Mouse (Mus musculus) spleen, postnatal 14 days (tissue): ENCODE results near the gene Gpi1.
A peak's percentile ranks its signal among the peaks of the same experiment; 100 is the strongest.
"Not testable (repeated sequence)": the region's sequence is repeated elsewhere in the genome, so short reads cannot be mapped to it uniquely, and the experiment has no call there.

ENCODE experiments used
- DNase-seq, 2 experiments: peaks; one replicate each; pipeline ENCODE4 v3.0.0; 2021 to 2022; ENCODE audit warnings: low spot score in 2 of 2

The Gpi1 gene

GRCm38 (mm10) chr7:34183794-34184193 is 46.3 kb downstream of the Gpi1 start:
- DNase-seq, result no peak

DNA sequence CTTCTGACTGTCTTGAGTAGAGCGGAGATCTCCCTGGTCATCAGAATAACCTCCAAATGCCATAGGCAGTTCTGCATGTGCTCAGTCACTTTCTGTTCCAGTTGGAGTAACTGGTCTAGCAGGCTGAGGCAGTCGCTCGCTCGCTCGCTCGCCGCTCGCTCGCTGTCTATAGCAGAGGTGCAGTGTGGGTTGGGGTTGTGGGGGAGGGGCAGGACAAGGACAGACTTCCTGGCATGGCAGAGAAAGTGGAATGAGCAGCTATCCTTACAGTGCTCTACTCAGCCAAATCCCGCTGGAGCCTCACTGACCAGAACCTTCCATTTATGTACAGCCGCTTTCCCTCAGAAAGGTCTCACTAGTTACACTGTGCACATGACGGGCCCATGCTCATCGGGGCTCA is 46.8 kb downstream of the Gpi1 start:
- no peak for DNase-seq

DNA sequence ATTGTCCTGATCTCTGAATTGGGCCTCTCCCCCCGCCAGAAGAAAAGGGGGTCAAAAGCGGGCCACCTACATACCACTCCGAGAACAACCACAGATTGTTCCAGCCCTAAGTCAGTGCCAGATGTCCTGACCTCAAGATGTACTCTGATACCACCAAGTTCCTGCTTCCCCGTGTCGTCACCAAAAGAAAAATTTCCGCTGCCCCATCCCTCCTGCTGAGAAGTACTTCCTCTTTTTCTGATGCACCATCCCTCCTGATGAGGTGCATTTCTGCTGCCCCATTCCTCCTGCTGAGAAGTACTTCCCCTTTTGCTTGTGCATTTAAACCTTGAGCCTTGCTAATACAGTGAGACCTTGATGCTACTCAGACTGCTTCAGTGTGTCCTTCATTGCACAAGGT is 53.9 kb downstream of the Gpi1 start:
- not testable (repeated sequence) for DNase-seq

DNA sequence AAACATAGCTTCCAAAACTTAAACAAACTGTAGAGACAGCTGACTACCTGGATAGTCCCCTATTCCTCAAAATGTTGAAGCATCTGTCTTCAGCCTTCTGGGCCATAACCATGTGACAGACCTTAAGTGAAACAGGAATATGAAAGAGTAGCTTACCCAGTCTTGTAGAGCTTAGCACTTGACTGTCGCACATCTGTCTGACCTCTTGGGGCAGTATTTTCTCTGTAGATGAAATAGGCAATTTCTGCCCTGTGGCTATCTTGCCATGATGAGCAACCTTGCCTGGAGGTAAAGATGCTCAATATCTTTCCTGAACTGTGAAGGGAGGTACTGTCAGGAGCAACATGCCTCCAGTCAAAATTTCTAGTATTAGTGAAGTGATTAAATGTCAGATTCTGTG is 57.9 kb downstream of the Gpi1 start:
- no peak for DNase-seq

DNA sequence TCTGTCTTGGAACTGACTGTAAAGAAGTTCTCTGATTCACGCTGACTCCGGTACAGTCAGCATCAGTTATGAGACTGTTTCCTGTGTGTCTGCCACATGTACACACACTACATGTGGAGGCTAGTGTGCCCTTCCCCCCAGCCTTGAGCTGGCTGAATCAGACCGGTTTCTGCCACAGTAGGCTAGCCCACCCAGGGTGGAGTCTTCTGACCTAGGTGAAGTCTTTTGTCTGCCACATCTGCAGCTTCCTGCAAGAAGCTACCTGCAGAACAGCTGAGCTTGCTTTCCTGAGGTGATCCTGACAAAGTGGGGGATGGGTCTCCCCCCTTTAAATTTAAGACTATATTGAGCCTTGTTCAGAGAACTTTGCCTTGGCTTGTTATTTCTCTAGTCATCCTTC is 60.7 kb downstream of the Gpi1 start, which contains the start of gene Uba2:
Uba2 (minus strand) TSS at position 146 of the 400 bp plus-strand sequence.
- no peak for DNase-seq

GRCm38 (mm10) chr7:34168470-34169251 is 61.5 kb downstream of the Gpi1 start:
- DNase-seq, result peak; percentile 82 to 87

DNA sequence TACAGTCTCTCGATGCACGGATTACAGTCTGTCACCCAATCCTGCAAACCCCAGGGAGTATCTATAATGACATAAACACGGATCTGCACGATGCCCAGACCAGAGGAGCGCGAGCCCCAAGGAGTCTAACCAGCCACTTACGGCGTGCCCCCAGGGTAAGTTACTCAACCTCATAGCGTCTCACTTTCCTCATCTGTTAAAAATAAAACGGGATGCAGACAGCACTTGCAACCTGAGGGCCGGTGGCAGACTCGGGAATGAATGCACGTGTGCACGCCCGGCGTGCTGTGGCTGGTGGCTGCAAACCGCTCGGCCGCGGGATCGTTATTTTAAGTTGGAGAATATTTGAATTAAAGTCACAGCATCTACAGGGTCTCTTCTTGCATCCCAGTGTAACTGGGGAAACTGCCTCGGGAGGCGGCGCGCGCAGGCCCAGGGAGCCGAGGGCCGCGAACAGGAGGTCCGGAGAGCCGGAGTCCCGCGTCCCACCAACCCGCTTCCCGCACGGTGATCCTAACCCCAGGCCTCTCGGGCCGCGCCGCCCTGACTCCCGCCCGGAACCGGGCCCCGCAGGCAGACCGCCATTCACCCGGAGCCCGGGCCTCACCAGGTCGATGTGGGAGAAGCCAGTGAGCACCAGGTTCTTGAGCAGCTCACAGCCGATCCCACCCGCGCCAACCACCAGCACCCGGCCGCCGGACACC is 62.2 kb downstream of the Gpi1 start:
- no peak for DNase-seq

- DNase-seq, result peak; percentile 15 to 33
These were observed 63.3 kb downstream of the Gpi1 start for GRCm38 (mm10) chr7:34166850-34167249.

DNA sequence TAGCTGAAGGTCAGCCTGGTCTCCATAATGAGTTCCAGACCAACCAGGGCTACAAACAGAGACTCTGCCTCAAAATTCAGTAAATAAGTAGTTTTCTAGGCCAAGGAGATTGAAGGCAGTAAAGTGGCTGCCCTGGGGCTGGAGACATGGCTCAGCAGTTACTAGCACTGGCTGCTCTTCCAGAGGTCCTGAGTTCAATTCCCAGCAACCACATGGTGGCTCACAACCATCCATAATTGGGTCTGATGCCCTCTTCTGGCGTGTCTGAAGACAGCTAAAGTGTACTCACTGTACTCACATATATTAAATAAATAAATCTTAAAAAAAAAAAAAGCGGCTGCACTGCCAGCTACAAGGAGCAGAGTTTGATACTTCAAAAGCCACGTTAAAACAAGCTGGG is 64.1 kb downstream of the Gpi1 start:
- DNase-seq, result no peak

GRCm38 (mm10) chr7:34164671-34165070 is 65.5 kb downstream of the Gpi1 start:
- no peak for DNase-seq

GRCm38 (mm10) chr7:34159167-34159566 is 71.0 kb downstream of the Gpi1 start:
- DNase-seq, result no peak

DNA sequence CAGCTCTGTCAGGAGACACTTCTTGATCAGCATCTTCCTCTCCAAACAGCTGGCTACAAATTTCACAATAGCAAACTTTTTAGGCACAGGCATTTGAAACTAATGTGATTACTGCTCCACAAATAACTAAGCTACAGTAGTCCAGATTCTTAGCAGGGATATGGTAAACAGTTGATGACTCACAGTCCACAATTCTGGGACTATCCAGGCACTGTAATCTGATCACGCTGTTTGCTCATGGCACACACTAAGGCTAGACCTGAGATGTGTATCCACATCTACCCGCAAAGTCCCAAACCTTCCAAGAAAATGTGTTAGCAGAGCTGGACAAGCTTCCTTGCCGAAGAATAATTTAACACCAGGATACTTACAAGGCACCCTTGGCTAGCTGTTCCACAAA is 72.1 kb downstream of the Gpi1 start:
- DNase-seq, result no peak
